Mouse (Mus musculus) hindbrain, embryonic 11.5 days (tissue): ENCODE data around the gene Dnaic2. TPM values are rescaled to one million over a fixed set of nuclear protein-coding genes. Genes with fewer than 3 reads are reported as not detected.

Experiments used
- ATAC-seq: fragments of 200-750 bp; cut with Nextera tagmentation; 2 replicates; pipeline ENCODE4 v1.8.0; 2017; ENCODE audit warnings: mild to moderate bottlenecking, moderate TSS enrichment, moderate library complexity; ENCODE audit not compliant: low FRiP score
- DNase-seq: peaks from one replicate; pipeline ENCODE4 v3.0.0-alpha.2; 2015; ENCODE audit warnings: low spot score
- H3K27ac ChIP-seq: fragments of 300-500 bp; sonication (generic); 2 replicates; pipeline ENCODE4 v1.5.1; 2014; ENCODE audit warnings: mild to moderate bottlenecking, low read depth, low read length
- H3K27me3 ChIP-seq: fragments of 300-500 bp; sonication (generic); 2 replicates; pipeline ENCODE4 v1.6.1; 2014; ENCODE audit warnings: mild to moderate bottlenecking, low read length, moderate library complexity, mixed read lengths; ENCODE audit not compliant: control insufficient read depth, insufficient read depth
- H3K36me3 ChIP-seq: fragments of 300-500 bp; sonication (generic); 2 replicates; pipeline ENCODE4 v1.6.1; 2014; ENCODE audit warnings: mild to moderate bottlenecking, low read length, moderate library complexity, mixed read lengths; ENCODE audit not compliant: control insufficient read depth, insufficient read depth
- H3K4me1 ChIP-seq: fragments of 300-500 bp; sonication (generic); replicated peaks from 2 replicates; pipeline ENCODE4 v1.6.1; 2014; ENCODE audit warnings: low read length, mixed read lengths; ENCODE audit not compliant: control insufficient read depth, insufficient read depth
- H3K4me2 ChIP-seq: fragments of 300-500 bp; sonication (generic); replicated peaks from 2 replicates; pipeline ENCODE4 v1.6.1; 2014; ENCODE audit warnings: mild to moderate bottlenecking, low read depth, low read length
- H3K4me3 ChIP-seq: fragments of 300-500 bp; sonication (generic); 2 replicates; pipeline ENCODE4 v1.5.1; 2014; ENCODE audit warnings: low read depth, low read length
- H3K9ac ChIP-seq: fragments of 300-500 bp; sonication (generic); 2 replicates; pipeline ENCODE4 v1.6.1; 2014; ENCODE audit warnings: low read depth, low read length
- H3K9me3 ChIP-seq: fragments of 300-500 bp; sonication (generic); 2 replicates; pipeline ENCODE4 v1.6.1; 2016; ENCODE audit warnings: low read length; ENCODE audit not compliant: control insufficient read depth
- WGBS: fragments of 180-500 bp; shearing (Covaris S2); extraction: QIAGEN DNeasy Blood & Tissue Kit; methylation state at CpG from one replicate; pipeline ENCODE4 v1.1.7; 2014; 5-methylcytosine and 5-hydroxymethylcytosine counted together
- polyA plus RNA-seq: library from polyadenylated mRNA; unstranded; fragments of >200 nt; fragmentation: Nextera tagmentation; extraction: Ambion mirVana; gene quantifications from 2 replicates; pipeline ENCODE4 v1.2.1, GENCODE M21; 2014

Dnaic2 gene
- 4.6 and 4.8 TPM in 2 replicates for polyA plus RNA-seq

- DNase-seq (peak; percentile 80), ATAC-seq (peak; percentile 83)
- H3K27me3 ChIP-seq = no peaks in the 10 kb centered on the region
- H3K36me3 ChIP-seq = no peaks in the 10 kb centered on the region
- H3K27ac ChIP-seq = no peak within 1 kb of the TSS
- peak within 1 kb of the TSS; percentile 46 for H3K4me2 ChIP-seq
- peak within 1 kb of the TSS; percentile 40; the same call in 1 of the 2 replicates for H3K9ac ChIP-seq
- 0 out of 2 replicates have a peak, but pooled peaks cover 6% of the 10 kb centered on the region for H3K4me1 ChIP-seq
- no peaks in the 10 kb centered on the region for H3K9me3 ChIP-seq
- peak within 1 kb of the TSS; percentile 27 for H3K4me3 ChIP-seq
- WGBS = 11% methylated on average over 34 of the region's 34 CpGs
Observed at GRCm38 (mm10) chr11:114726965-114727825, at the start of gene Dnaic2. Dnaic2 (plus strand) TSS chr11:114727408.

DNA sequence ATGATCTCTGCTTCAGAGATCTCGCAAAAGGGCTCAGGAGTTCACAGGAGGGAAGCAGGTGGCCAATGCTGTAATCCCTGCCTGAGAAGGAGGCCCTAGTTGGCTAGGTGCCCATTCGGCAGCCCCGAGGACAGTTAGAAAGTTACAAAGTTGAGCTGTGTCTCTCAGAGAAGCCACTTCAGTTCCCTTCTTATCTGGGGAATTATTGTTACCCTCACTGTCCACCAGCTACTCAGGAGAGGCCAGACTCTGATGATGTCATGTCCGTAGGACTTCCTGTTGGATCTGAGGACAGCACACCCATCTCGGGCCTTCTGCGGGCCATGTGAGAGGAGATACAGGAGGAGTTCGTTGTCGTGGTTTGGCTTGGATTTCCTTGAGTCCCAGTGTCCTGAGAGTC is 47.6 kb upstream of the Dnaic2 start:
- DNase-seq = no peak
- ATAC-seq = no peak
- 84% methylated on average over 8 of the region's 8 CpGs for WGBS
- no peak overlapping the region for H3K9ac ChIP-seq
- H3K27me3 ChIP-seq = no peaks in the 10 kb centered on the region
- 0 out of 2 replicates have a peak, but pooled peaks cover 2% of the 10 kb centered on the region for H3K4me1 ChIP-seq
- H3K27ac ChIP-seq = no peak overlapping the region
- no peaks in the 10 kb centered on the region for H3K9me3 ChIP-seq
- no peak overlapping the region for H3K4me2 ChIP-seq
- H3K36me3 ChIP-seq = no peaks in the 10 kb centered on the region
- no peak overlapping the region for H3K4me3 ChIP-seq

- Histone ChIP-seq H3K27ac (no peak overlapping the region), H3K4me1 (0 out of 2 replicates have a peak, but pooled peaks cover 2% of the 10 kb centered on the region), H3K4me2 (no peak overlapping the region), H3K9ac (no peak overlapping the region), H3K9me3 (no peaks in the 10 kb centered on the region), H3K27me3 (no peaks in the 10 kb centered on the region), H3K36me3 (no peaks in the 10 kb centered on the region), H3K4me3 (no peak overlapping the region)
- WGBS = 68% methylated on average over 10 of the region's 10 CpGs
- no peak for DNase-seq
- no peak for ATAC-seq
Observed at GRCm38 (mm10) chr11:114680291-114680690, 46.9 kb upstream of the Dnaic2 start.

DNA sequence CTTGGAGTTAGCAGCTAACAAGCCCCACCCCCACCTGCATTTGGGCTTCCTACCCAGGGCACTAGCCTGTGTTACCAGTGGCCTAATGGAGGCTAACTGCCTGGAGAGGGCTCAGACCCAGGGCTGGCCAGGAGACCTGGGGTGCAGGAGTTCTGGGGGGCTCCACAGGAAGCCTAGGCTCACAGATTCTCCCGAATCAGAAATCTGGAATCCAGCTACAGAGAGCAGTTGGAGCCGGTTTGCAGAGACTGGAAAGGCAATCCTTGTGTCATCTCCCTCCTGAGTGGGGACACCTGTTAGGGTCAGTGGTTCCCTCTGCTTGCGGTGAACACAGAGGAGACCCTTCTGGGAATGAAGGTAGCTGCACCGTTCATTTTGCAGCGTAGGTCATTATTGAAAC is 46.2 kb upstream of the Dnaic2 start:
- ATAC-seq = no peak
- no peak overlapping the region for H3K4me3 ChIP-seq
- no peak overlapping the region for H3K27ac ChIP-seq
- H3K4me1 ChIP-seq = 0 out of 2 replicates have a peak, but pooled peaks cover 2% of the 10 kb centered on the region
- no peaks in the 10 kb centered on the region for H3K27me3 ChIP-seq
- no peaks in the 10 kb centered on the region for H3K36me3 ChIP-seq
- no peak overlapping the region for H3K4me2 ChIP-seq
- no peak overlapping the region for H3K9ac ChIP-seq
- 56% methylated on average over 5 of the region's 5 CpGs for WGBS
- no peaks in the 10 kb centered on the region for H3K9me3 ChIP-seq
- no peak for DNase-seq

- whole genome bisulfite sequencing = 95% methylated on average over 13 of the region's 13 CpGs
- no peaks in the 10 kb centered on the region for H3K36me3 ChIP-seq
- no peaks in the 10 kb centered on the region for H3K27me3 ChIP-seq
- ATAC-seq (no peak), DNase-seq (no peak)
- H3K9ac ChIP-seq = no peak overlapping the region
- H3K27ac ChIP-seq = no peak overlapping the region
- 0 out of 2 replicates have a peak, but pooled peaks cover 2% of the 10 kb centered on the region for H3K4me1 ChIP-seq
- no peak overlapping the region for H3K4me2 ChIP-seq
- H3K4me3 ChIP-seq = no peak overlapping the region
- no peaks in the 10 kb centered on the region for H3K9me3 ChIP-seq
Observed at GRCm38 (mm10) chr11:114682321-114682900, 44.8 kb upstream of the Dnaic2 start.

GRCm38 (mm10) chr11:114683029-114683721 is 44.0 kb upstream of the Dnaic2 start:
- Histone ChIP-seq H3K9ac (no peak overlapping the region), H3K27ac (no peak overlapping the region), H3K9me3 (no peaks in the 10 kb centered on the region), H3K36me3 (no peaks in the 10 kb centered on the region), H3K4me1 (0 out of 2 replicates have a peak, but pooled peaks cover 2% of the 10 kb centered on the region), H3K27me3 (no peaks in the 10 kb centered on the region), H3K4me2 (no peak overlapping the region), H3K4me3 (no peak overlapping the region)
- WGBS = 85% methylated on average over 10 of the region's 10 CpGs
- no peak for ATAC-seq
- no peak for DNase-seq

DNA sequence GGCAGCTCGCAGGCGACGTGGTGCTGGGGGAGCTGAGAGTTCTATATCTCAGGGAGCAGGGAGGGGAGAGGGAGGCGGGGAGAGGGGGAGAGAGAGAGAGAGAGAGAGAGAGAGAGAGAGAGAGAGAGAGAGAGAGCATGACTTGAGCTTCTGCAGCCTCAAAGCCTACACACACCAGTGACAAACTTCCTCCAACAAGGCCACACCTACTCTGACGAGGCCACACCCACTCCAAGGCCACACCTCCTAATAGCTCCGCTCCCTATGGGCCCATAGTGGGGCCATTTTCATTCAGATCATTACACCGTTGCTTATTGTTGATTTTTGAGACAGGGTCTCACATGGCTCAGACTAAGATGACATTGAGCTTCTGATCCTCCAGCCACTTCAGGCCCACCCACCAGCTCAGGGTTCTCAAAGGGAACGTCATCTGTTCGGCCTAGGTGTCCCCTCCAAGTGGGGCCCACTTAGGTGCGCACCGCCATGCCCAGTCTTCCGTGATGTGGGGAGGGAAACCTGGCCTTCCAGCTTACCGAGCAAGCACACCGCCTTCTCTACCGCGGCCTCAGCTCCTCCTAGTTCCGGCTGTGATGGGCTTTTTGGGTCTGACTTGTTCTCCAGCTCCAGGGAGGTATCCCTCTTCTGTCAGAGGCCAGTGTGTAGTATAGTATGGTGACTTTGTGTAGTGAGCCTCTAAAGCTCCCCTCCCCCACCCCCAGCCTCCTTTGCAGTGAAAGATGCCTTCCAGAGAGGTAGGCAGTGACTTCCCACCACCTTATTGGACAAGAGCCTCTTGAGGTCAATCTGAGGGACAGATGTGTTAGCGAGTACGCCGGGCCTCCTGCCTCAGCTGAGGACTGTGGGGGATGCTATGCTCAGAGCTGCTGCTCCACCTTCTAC is 43.2 kb upstream of the Dnaic2 start:
- Histone ChIP-seq H3K4me2 (no peak overlapping the region), H3K4me3 (no peak overlapping the region), H3K27ac (no peak overlapping the region), H3K9me3 (no peaks in the 10 kb centered on the region), H3K4me1 (0 out of 2 replicates have a peak, but pooled peaks cover 2% of the 10 kb centered on the region), H3K27me3 (no peaks in the 10 kb centered on the region), H3K36me3 (no peaks in the 10 kb centered on the region), H3K9ac (no peak overlapping the region)
- 74% methylated on average over 19 of the region's 20 CpGs for WGBS
- no peak for DNase-seq
- no peak for ATAC-seq
